Mouse (Mus musculus): ENCODE measurements around the gene Olfr1193. TPM values are rescaled to one million over a fixed set of nuclear protein-coding genes. Genes with fewer than 3 reads are reported as not detected.
"Not testable (repeated sequence)": the region's sequence is repeated elsewhere in the genome, so short reads cannot be mapped to it uniquely, and the experiment has no call there.

Olfr1193 gene
- total RNA-seq (2021) = not detected
- long read RNA-seq = 0 reads

DNA sequence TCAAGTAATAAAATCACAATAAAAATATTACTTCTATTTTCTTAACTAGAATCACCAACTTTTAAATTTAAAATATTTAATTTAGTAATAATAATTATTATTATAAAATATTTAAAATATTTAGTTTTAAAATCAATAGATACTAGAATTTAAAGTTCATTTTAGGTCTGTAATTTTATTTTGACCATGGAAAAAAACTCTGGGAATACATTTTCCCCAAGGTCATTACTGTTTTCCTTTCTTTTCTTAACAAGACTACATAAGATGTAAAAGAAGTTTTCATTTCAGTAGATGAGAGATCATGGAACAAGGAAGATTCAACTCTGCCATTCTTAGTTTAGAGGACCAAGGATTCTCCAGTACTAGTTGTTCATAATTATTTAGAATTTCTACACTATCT, at the start of gene Olfr1193:
Gene Olfr1193 (plus strand): TSS at position 301 of the 400 bp plus-strand sequence.
- not testable (repeated sequence) for DNase-seq (ENCODE audit: low spot score in 2 of 2)

DNA sequence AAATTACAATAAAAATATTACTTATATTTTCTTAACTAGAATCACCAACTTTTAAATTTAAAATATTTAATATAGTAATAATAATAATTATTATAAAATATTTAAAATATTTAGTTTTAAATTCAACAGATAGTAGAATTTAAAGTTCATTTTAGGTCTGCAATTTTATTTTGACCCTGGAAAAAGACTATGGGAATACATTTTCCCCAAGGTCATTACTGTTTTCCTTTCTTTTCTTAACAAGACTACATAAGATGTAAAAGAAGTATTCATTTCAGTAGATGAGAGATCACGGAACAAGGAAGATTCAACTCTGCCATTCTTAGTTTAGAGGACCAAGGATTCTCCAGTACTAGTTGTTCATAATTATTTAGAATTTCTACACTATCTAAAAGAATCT, 35.2 kb upstream of the Olfr1193 start, which contains the start of gene Olfr1191-ps1:
Gene Olfr1191-ps1 (plus strand): TSS at position 301 of the 400 bp plus-strand sequence.
- not testable (repeated sequence) for DNase-seq (ENCODE audit: low spot score in 2 of 2)

DNA sequence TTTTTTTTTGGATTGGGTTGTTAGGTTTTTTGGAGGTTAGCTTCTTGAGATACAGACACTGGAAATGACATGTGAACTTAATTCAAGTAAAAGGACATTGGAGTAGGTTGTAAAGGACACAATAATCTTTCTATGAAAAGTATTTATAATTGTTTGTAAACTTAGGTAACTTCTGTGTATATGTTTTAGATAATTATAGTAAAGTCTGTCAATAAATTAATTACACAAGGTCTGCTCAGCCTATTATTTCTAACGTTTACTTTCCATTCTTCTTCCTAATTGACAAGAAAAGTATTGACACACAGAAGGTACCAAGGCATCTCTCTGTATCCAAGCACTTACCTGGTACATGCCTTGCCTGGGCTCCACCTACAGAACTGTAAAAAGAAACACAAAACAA, 27.2 kb upstream of the Olfr1193 start, which contains the start of gene Olfr1192-ps1:
Gene Olfr1192-ps1 (plus strand): TSS at position 301 of the 400 bp plus-strand sequence.
- DNase-seq (ENCODE audit: low spot score in 2 of 2) = no peak

DNA sequence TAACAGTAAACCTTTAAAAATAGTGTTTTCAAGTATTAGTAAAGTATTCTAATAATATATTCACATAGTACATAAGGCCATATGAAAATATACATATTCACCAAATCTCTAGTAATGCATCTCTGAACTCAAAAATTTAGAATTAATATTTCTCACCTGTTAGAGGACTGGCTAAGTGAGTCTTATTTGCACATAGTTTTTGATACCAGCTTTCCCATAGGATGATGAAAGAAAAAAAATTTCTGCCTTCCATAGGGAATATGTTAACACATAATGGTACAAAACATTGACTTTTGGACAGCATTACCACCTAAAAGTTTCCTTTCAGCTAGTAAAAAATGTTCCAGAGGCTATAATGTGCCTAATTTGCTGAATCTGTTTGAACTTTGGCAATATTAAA, 13.7 kb downstream of the Olfr1193 start, which contains the start of gene Olfr1195:
Gene Olfr1195 (minus strand): TSS at position 101 of the 400 bp plus-strand sequence.
- DNase-seq (ENCODE audit: low spot score in 2 of 2) = no peak

DNA sequence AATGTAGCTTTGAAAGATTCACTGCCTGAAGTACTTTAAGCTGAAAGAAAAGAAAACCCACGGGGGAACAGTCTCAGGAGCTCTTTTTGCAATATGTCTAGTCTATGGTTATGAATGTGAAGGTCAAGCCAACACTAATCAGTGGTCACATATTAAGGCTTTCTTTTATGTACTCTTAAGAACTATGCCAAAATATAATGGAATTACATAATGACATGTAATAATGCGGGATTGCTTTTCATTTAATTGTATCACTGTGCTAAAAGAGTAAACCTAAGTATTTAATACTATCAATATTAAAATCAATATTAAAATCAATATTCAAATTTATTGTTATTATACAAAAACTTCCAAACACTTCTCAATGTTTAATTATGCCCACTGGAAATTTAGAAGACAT, 29.1 kb downstream of the Olfr1193 start, which contains the start of gene Olfr1196:
Gene Olfr1196 (minus strand): TSS at position 101 of the 400 bp plus-strand sequence.
- no peak for DNase-seq (ENCODE audit: low spot score in 2 of 2)

Other genes starting within 250 kb of the Olfr1193 start
- gene Olfr1181, start 249.5 kb upstream of the Olfr1193 start, total RNA-seq (2021) = not detected
- gene Gm13757, start 226.5 kb upstream of the Olfr1193 start, total RNA-seq (2021) = not detected
- gene Olfr1183, start 220.8 kb upstream of the Olfr1193 start, total RNA-seq (2021) = not detected
- gene Olfr1184, start 192.0 kb upstream of the Olfr1193 start, total RNA-seq (2021) = not detected
- not detected for gene Olfr1185-ps1, start 182.3 kb upstream of the Olfr1193 start, total RNA-seq (2021)
- not detected for gene Olfr1186, start 157.1 kb upstream of the Olfr1193 start, total RNA-seq (2021)
- gene Olfr1188, start 118.7 kb upstream of the Olfr1193 start, total RNA-seq (2021) = not detected
- gene Olfr1189, start 89.2 kb upstream of the Olfr1193 start, total RNA-seq (2021) = not detected
- not detected for gene Olfr1191-ps1, start 35.1 kb upstream of the Olfr1193 start, total RNA-seq (2021)
- not detected for gene Olfr1192-ps1, start 27.1 kb upstream of the Olfr1193 start, total RNA-seq (2021)
- gene Olfr1195, start 13.6 kb downstream of the Olfr1193 start, total RNA-seq (2021) = not detected
- not detected for gene Olfr1196, start 29.0 kb downstream of the Olfr1193 start, total RNA-seq (2021)
- not detected for gene Olfr1197, start 56.7 kb downstream of the Olfr1193 start, total RNA-seq (2021)
- not detected for gene Olfr1198, start 75.7 kb downstream of the Olfr1193 start, total RNA-seq (2021)
- not detected for gene Olfr1199, start 84.8 kb downstream of the Olfr1193 start, total RNA-seq (2021)
- not detected for gene Olfr1200, start 94.9 kb downstream of the Olfr1193 start, total RNA-seq (2021)
- not detected for gene Olfr1201, start 117.4 kb downstream of the Olfr1193 start, total RNA-seq (2021)
- not detected for gene Olfr1202, start 138.9 kb downstream of the Olfr1193 start, total RNA-seq (2021)
- gene Olfr1205, start 154.1 kb downstream of the Olfr1193 start, total RNA-seq (2021) = not detected
- gene Olfr1204, start 173.7 kb downstream of the Olfr1193 start, total RNA-seq (2021) = not detected
- gene Olfr1206, start 187.6 kb downstream of the Olfr1193 start, total RNA-seq (2021) = not detected
- not detected for gene Olfr1208, start 226.7 kb downstream of the Olfr1193 start, total RNA-seq (2021)
- gene Olfr1209, start 239.5 kb downstream of the Olfr1193 start, total RNA-seq (2021) = not detected